Mouse (Mus musculus) brain, embryonic 14.5 days (tissue): ENCODE results near the gene Cdk13. TPM values are rescaled to one million over a fixed set of nuclear protein-coding genes. Genes with fewer than 3 reads are reported as not detected.

Source experiments
- DNase-seq: peaks from one replicate; pipeline ENCODE4 v3.0.0-alpha.2; 2011; ENCODE audit warnings: low read depth
- CTCF ChIP-seq: fragments of 200-500 bp; IDR thresholded peaks from 2 replicates; pipeline ENCODE4 v1.5.1; 2012; ENCODE audit warnings: inconsistent platforms, mild to moderate bottlenecking, moderate library complexity, borderline replicate concordance; ENCODE audit not compliant: insufficient read depth, insufficient read length; ENCODE audit errors: extremely low read depth
- POLR2A ChIP-seq: fragments of 200-500 bp; IDR thresholded peaks from 2 replicates; pipeline ENCODE4 v1.6.1; 2012; ENCODE audit warnings: mild to moderate bottlenecking, inconsistent platforms, borderline replicate concordance; ENCODE audit not compliant: poor library complexity, insufficient read depth, insufficient read length, severe bottlenecking; ENCODE audit errors: extremely low read depth
- polyA plus RNA-seq: library from polyadenylated mRNA; depleted of rRNA; stranded (reverse); fragments of >200 nt; gene quantifications from 2 replicates; pipeline ENCODE4 v1.2.3, GENCODE M21; 2012; rRNA removed

The Cdk13 gene
- polyA plus RNA-seq, 1 experiment: 46.7 TPM

GRCm38 (mm10) chr13:17694414-17694813, 110.5 kb downstream of the Cdk13 start:
- DNase-seq: no peak
- TF ChIP-seq POLR2A: no peak
- TF ChIP-seq CTCF: no peak

GRCm38 (mm10) chr13:17693816-17694215, 111.1 kb downstream of the Cdk13 start:
- DNase-seq: peak; percentile 43
- TF ChIP-seq CTCF (no peak), POLR2A (no peak)

DNA sequence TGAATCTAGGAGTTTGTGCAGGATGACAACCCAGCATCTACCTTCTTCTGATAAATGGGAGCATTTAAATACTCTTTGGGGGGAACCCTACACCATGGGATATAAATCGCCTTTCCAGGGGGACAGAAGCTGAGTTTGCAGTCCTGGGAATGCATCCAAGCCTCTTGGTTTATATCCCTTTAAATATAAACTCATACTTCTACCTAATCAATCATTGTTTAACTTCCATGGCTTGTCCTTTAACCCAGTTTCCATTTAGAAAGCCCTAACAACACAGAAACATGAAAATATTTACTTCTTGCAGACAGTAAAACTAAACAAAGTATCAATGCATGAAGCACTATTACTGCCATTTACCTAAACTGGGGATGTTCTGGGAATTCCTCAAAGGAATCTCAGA, 113.5 kb downstream of the Cdk13 start:
- no peak for DNase-seq
- TF ChIP-seq CTCF (no peak), POLR2A (no peak)

DNA sequence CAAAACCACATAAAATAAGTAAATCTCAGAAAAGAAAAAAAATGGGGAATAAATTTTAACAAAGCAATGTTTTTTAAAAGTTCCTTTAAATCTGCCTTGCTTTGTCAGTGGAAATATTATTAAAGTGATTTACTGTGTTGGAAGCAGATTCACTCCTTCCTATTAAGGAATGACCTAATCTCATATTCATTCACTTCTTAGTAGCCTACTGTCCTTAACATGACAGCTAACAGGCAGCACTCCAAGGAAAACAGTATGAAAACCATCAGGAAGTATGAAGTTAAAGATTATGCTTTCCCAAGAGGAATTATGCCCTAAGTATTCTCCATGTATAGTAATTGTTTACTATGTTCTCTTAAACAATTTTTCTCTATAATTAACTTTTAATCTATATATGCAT, 114.2 kb downstream of the Cdk13 start:
- TF ChIP-seq POLR2A (no peak), CTCF (no peak)
- DNase-seq: no peak

GRCm38 (mm10) chr13:17689461-17689860, 115.4 kb downstream of the Cdk13 start:
- no peak for DNase-seq
- no peak for TF ChIP-seq POLR2A
- no peak for TF ChIP-seq CTCF

DNA sequence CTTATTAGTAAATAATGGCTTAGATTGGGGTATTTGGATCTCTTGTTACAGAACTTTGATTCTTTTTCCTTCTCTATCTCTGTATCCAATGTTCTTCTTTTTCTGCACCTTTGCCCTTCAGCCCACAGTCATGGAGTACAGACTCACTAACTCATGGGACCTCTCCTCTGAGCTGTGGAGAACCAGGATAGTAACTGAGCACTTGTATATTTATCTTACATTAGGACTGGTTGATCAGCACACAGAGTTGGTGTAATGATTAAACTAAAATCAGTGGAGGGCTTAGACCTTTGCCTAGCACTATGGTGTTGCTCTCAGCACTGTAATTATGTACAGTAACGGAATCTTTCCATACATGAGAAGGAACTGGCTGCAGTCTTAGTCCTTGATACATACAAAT, 133.8 kb downstream of the Cdk13 start:
- TF ChIP-seq CTCF (no peak), POLR2A (no peak)
- DNase-seq: no peak

GRCm38 (mm10) chr13:17667380-17667779, 137.5 kb downstream of the Cdk13 start:
- no peak for DNase-seq
- TF ChIP-seq POLR2A (no peak), CTCF (no peak)

Other genes with a start within 250 kb of the Cdk13 start
- gene Mplkip, start 109.9 kb downstream of the Cdk13 start, polyA plus RNA-seq: 16.7 and 18.2 TPM in 2 replicates
- 1.2 and 1.7 TPM in 2 replicates for gene Sugct, start 109.5 kb downstream of the Cdk13 start, polyA plus RNA-seq
- gene Rala, start 139.1 kb upstream of the Cdk13 start, polyA plus RNA-seq: 58.7 and 86.6 TPM in 2 replicates
- 33.1 and 35.5 TPM in 2 replicates for gene Yae1d1, start 188.3 kb upstream of the Cdk13 start, polyA plus RNA-seq